Mouse (Mus musculus) naive thymus-derived CD4-positive, alpha-beta T cell, adult 2 months (primary cell): ENCODE data around the gene Gja3.
"Not testable (repeated sequence)": the region's sequence is repeated elsewhere in the genome, so short reads cannot be mapped to it uniquely, and the experiment has no call there.

Experiments used
- DNase-seq: peaks from one replicate; pipeline ENCODE4 v3.0.0-alpha.2; 2011; ENCODE audit warnings: low read depth

The Gja3 gene

GRCm38 (mm10) chr14:57034926-57035498 lies 22.9 kb downstream of the Gja3 start:
- no peak for DNase-seq

DNA sequence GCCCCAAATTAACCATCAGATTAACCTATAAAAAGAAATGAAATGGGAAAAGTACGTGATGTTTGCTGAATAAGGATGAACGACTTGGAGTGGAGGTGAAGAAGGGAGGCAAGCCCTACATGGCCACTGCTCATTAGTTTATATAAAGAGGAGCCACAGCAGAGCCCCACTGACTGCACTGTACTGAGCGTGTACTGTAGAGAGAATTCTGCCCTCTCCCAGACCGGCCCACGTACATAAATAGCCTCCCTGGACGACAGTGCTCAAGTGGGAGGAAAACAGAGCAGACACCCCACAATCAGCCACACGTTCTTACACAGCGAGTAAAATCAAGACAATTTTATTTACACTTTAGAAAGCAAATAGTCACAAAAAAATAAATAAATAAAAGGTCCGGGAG lies 23.8 kb downstream of the Gja3 start:
- DNase-seq: no peak

GRCm38 (mm10) chr14:57032850-57033249 lies 25.1 kb downstream of the Gja3 start:
- no peak for DNase-seq

- DNase-seq: no peak
These were observed 39.5 kb downstream of the Gja3 start for GRCm38 (mm10) chr14:57018436-57018835.

- not testable (repeated sequence) for DNase-seq
These were observed 41.1 kb downstream of the Gja3 start for GRCm38 (mm10) chr14:57016806-57017205.

- DNase-seq: no peak
These were observed 69.3 kb downstream of the Gja3 start for GRCm38 (mm10) chr14:56988621-56989020.
